Mouse (Mus musculus) bone marrow macrophage, adult 2 months (primary cell): ENCODE data around the gene Atpaf1.

Source experiments
- CTCF ChIP-seq: IDR thresholded peaks from 2 replicates; pipeline ENCODE4 v1.5.1; 2012; ENCODE audit warnings: low read depth, mild to moderate bottlenecking, low read length, moderate library complexity
- POLR2A ChIP-seq: IDR thresholded peaks from 2 replicates; pipeline ENCODE4 v1.6.1; 2012; ENCODE audit warnings: mild to moderate bottlenecking, low read depth, low read length, borderline replicate concordance

DNA sequence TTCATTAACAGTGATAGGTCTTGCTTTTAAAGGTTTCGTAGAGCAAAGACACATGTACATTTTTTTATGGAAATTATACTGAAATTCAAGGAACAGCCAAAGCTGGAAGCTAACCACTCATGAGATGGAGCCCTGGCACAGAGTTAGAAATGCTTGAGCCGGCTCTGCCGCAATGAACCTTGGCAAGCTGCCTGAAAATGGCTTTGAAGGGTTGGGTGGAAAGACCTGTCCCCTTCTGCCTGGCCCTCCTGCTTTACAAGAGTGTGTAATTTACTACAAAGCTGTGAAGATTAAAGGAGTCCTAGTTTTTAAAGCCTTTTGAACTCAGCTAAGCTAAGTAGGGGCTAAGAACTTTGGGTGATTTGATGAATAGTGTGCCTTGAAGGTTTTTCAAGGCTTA is 23.4 kb upstream of the Atpaf1 start:
- no peak for TF ChIP-seq POLR2A
- no peak for TF ChIP-seq CTCF
